Mouse (Mus musculus): Measurements from ENCODE around the gene Anpep.

DNA sequence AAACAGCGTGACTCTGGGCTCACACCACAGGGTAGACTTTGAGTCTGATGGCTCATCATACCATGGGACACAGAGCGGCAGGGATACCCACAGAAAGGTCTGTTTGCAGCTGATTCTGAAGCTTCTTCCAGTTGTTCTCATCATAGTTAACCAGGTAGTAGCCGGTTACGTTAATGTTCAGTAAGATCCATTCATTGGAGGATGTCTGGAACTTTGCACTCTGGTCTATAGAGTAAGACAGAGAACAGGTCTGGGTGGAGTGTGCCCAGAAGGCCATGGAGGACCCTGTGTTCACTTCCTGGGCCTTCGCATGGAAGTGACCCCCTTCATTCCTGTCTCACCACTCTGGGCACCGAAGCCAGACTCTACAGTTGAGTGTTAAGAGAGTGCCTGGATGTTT, 25.7 kb downstream of the Anpep start:
- TF ChIP-seq CTCF (IDR thresholded peaks at IDR 0.05; ENCODE audit: low read depth, low read length) (no peak), POLR2A (IDR thresholded peaks at IDR 0.05; ENCODE audit: borderline replicate concordance, low read depth, low read length) (no peak)

Measured in bone marrow macrophage, adult 2 months (primary cell).